Mouse (Mus musculus) midbrain, embryonic 11.5 days (tissue): ENCODE measurements around the gene Agl. TPM values are rescaled to one million over a fixed set of nuclear protein-coding genes. Genes with fewer than 3 reads are reported as not detected.

ENCODE experiments used
- ATAC-seq: fragments of 200-750 bp; cut with Nextera tagmentation; 2 replicates; pipeline ENCODE4 v1.8.0; 2017; ENCODE audit warnings: moderate TSS enrichment, moderate library complexity; ENCODE audit not compliant: low FRiP score
- DNase-seq: peaks from one replicate; pipeline ENCODE4 v3.0.0; 2015; ENCODE audit warnings: low spot score; ENCODE audit errors: missing footprints
- H3K27ac ChIP-seq: fragments of 300-500 bp; sonication (generic); 2 replicates; pipeline ENCODE4 v1.5.1; 2014; ENCODE audit warnings: low read depth, low read length
- H3K27me3 ChIP-seq: fragments of 300-500 bp; sonication (generic); 2 replicates; pipeline ENCODE4 v1.6.1; 2014; ENCODE audit warnings: mild to moderate bottlenecking, low read length, moderate library complexity, mixed read lengths; ENCODE audit not compliant: control insufficient read depth, insufficient read depth
- H3K36me3 ChIP-seq: fragments of 300-500 bp; sonication (generic); 2 replicates; pipeline ENCODE4 v1.6.1; 2014; ENCODE audit warnings: mild to moderate bottlenecking, low read length, moderate library complexity, mixed read lengths; ENCODE audit not compliant: control insufficient read depth, insufficient read depth
- H3K4me1 ChIP-seq: fragments of 300-500 bp; sonication (generic); 2 replicates; pipeline ENCODE4 v1.6.1; 2014; ENCODE audit warnings: low read length; ENCODE audit not compliant: control insufficient read depth, insufficient read depth
- H3K4me2 ChIP-seq: fragments of 300-500 bp; sonication (generic); 2 replicates; pipeline ENCODE4 v1.6.1; 2014; ENCODE audit warnings: mild to moderate bottlenecking, moderate library complexity
- H3K4me3 ChIP-seq: fragments of 300-500 bp; sonication (generic); 2 replicates; pipeline ENCODE4 v1.5.1; 2014; ENCODE audit warnings: low read depth, low read length
- H3K9ac ChIP-seq: fragments of 300-500 bp; sonication (generic); 2 replicates; pipeline ENCODE4 v1.6.1; 2014; ENCODE audit warnings: low read length
- H3K9me3 ChIP-seq: fragments of 300-500 bp; sonication (generic); 2 replicates; pipeline ENCODE4 v1.6.1; 2016; ENCODE audit warnings: low read length; ENCODE audit not compliant: control insufficient read depth
- WGBS: fragments of 180-500 bp; shearing (Covaris S2); extraction: QIAGEN DNeasy Blood & Tissue Kit; methylation state at CpG from one replicate; pipeline ENCODE4 v1.1.7; 2014; 5-methylcytosine and 5-hydroxymethylcytosine counted together
- polyA plus RNA-seq: library from polyadenylated mRNA; unstranded; fragments of >200 nt; fragmentation: Nextera tagmentation; extraction: Ambion mirVana; gene quantifications from 2 replicates; pipeline ENCODE4 v1.2.1, GENCODE M21; 2014

The Agl gene
- polyA plus RNA-seq, 1 experiment from 2014 or later: 14.1 TPM

GRCm38 (mm10) chr3:116740106-116740505 lies 67.9 kb downstream of the Agl start:
- 94% methylated on average over 5 of the region's 5 CpGs for WGBS

GRCm38 (mm10) chr3:116737326-116737731 lies 70.6 kb downstream of the Agl start:
- Histone ChIP-seq H3K36me3 (no peaks in the 10 kb centered on the region), H3K9me3 (no peaks in the 10 kb centered on the region), H3K27me3 (no peaks in the 10 kb centered on the region), H3K4me1 (no peaks in the 10 kb centered on the region), H3K9ac (no peak overlapping the region), H3K4me2 (no peak overlapping the region), H3K27ac (no peak overlapping the region), H3K4me3 (no peak overlapping the region)
- no peak for DNase-seq
- no peak for ATAC-seq
- WGBS: 83% methylated on average over 8 of the region's 8 CpGs

More at GRCm38 (mm10) chr3:116740106-116740505, 67.9 kb downstream of the Agl start:
- no peak for ATAC-seq
- no peak for DNase-seq
- Histone ChIP-seq H3K27me3 (no peaks in the 10 kb centered on the region), H3K9me3 (no peaks in the 10 kb centered on the region), H3K27ac (no peak overlapping the region), H3K36me3 (no peaks in the 10 kb centered on the region), H3K4me2 (no peak overlapping the region), H3K4me1 (no peaks in the 10 kb centered on the region), H3K9ac (no peak overlapping the region), H3K4me3 (no peak overlapping the region)

GRCm38 (mm10) chr3:116729483-116730174 lies 78.3 kb downstream of the Agl start:
- WGBS: 79% methylated on average over 2 of the region's 2 CpGs
- no peak overlapping the region for H3K9ac ChIP-seq

GRCm38 (mm10) chr3:116726807-116727206 lies 81.2 kb downstream of the Agl start:
- no peak overlapping the region for H3K9ac ChIP-seq
- H3K4me2 ChIP-seq: no peak overlapping the region
- DNase-seq: no peak
- H3K4me1 ChIP-seq: no peaks in the 10 kb centered on the region
- H3K27me3 ChIP-seq: no peaks in the 10 kb centered on the region
- H3K36me3 ChIP-seq: no peaks in the 10 kb centered on the region
- H3K4me3 ChIP-seq: no peak overlapping the region
- no peak for ATAC-seq
- H3K27ac ChIP-seq: no peak overlapping the region
- no peaks in the 10 kb centered on the region for H3K9me3 ChIP-seq
- WGBS: 77% methylated on average over 9 of the region's 9 CpGs

More at GRCm38 (mm10) chr3:116729483-116730174, 78.3 kb downstream of the Agl start:
- no peaks in the 10 kb centered on the region for H3K27me3 ChIP-seq
- no peaks in the 10 kb centered on the region for H3K4me1 ChIP-seq
- H3K4me3 ChIP-seq: no peak overlapping the region
- H3K36me3 ChIP-seq: no peaks in the 10 kb centered on the region
- no peaks in the 10 kb centered on the region for H3K9me3 ChIP-seq
- no peak overlapping the region for H3K4me2 ChIP-seq
- ATAC-seq (no peak), DNase-seq (peak; percentile 75)
- no peak overlapping the region for H3K27ac ChIP-seq

GRCm38 (mm10) chr3:116723496-116724481 lies 84.2 kb downstream of the Agl start:
- WGBS: 55% methylated on average over 10 of the region's 10 CpGs
- H3K9ac ChIP-seq: no peak overlapping the region
- no peaks in the 10 kb centered on the region for H3K36me3 ChIP-seq
- H3K27ac ChIP-seq: no peak overlapping the region
- no peaks in the 10 kb centered on the region for H3K9me3 ChIP-seq
- no peaks in the 10 kb centered on the region for H3K27me3 ChIP-seq
- H3K4me1 ChIP-seq: no peaks in the 10 kb centered on the region
- no peak overlapping the region for H3K4me2 ChIP-seq
- no peak overlapping the region for H3K4me3 ChIP-seq
- ATAC-seq: no peak
- DNase-seq: no peak

- Histone ChIP-seq H3K4me1 (no peaks in the 10 kb centered on the region), H3K36me3 (no peaks in the 10 kb centered on the region), H3K27me3 (no peaks in the 10 kb centered on the region), H3K9ac (no peak overlapping the region), H3K27ac (no peak overlapping the region), H3K9me3 (no peaks in the 10 kb centered on the region), H3K4me2 (no peak overlapping the region), H3K4me3 (no peak overlapping the region)
- ATAC-seq: no peak
- WGBS: 81% methylated on average over 4 of the region's 4 CpGs
- DNase-seq: no peak
These were observed 85.0 kb downstream of the Agl start for GRCm38 (mm10) chr3:116722980-116723379.

- Histone ChIP-seq H3K36me3 (no peaks in the 10 kb centered on the region), H3K27me3 (no peaks in the 10 kb centered on the region), H3K27ac (no peak overlapping the region), H3K4me1 (no peaks in the 10 kb centered on the region), H3K9ac (no peak overlapping the region), H3K4me2 (no peak overlapping the region), H3K9me3 (no peaks in the 10 kb centered on the region), H3K4me3 (no peak overlapping the region)
- 59% methylated on average over 3 of the region's 3 CpGs for WGBS
- no peak for ATAC-seq
- no peak for DNase-seq
These were observed 89.0 kb downstream of the Agl start for GRCm38 (mm10) chr3:116718951-116719350.

GRCm38 (mm10) chr3:116713031-116713430 lies 94.9 kb downstream of the Agl start:
- 41% methylated on average over 5 of the region's 5 CpGs for WGBS
- H3K9me3 ChIP-seq: no peaks in the 10 kb centered on the region
- H3K4me2 ChIP-seq: no peak overlapping the region; the same call in 1 of the 2 replicates
- ATAC-seq (no peak), DNase-seq (peak; percentile 86)
- H3K27me3 ChIP-seq: 0 out of 2 replicates have a peak, but pooled peaks cover 4% of the 10 kb centered on the region
- peaks cover 4% of the 10 kb centered on the region; the same call in 1 of the 2 replicates for H3K4me1 ChIP-seq
- no peak overlapping the region for H3K4me3 ChIP-seq
- no peak overlapping the region for H3K9ac ChIP-seq
- no peaks in the 10 kb centered on the region for H3K36me3 ChIP-seq
- H3K27ac ChIP-seq: no peak overlapping the region
